Mouse (Mus musculus): ENCODE results near the gene Pgls. TPM values are rescaled to one million over a fixed set of nuclear protein-coding genes. Genes with fewer than 3 reads are reported as not detected.

The Pgls gene
- polyA plus RNA-seq, 1 experiment from 2014 or later = 201 TPM

DNA sequence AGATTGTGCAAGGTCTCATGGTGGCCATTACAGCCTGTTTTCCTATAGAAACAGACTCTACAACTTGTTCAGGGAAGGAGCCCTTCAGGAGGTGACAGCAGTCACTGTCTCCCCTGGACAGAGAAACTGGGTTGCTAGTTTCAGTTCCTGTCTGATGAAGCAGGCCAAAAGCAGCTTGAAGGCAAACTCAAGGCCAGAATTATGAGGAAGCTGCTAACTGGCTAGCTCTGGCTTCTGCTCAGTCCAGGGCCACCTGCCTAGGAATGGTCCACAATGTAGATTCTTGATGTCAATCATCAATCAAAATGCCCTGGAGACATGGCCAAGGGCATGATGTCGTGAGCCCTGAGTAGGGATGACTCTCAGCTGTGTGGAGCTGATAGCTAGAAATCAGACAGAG is 33.1 kb downstream of the Pgls start:
- ATAC-seq (ENCODE audit: insufficient number of reproducible peaks, insufficient read depth, low FRiP score, low read depth) = no peak
- H3K27me3 ChIP-seq (ENCODE audit: control insufficient read depth, insufficient read depth, low read length) = peaks cover 5% of the 10 kb centered on the region
- H3K36me3 ChIP-seq (ENCODE audit: control insufficient read depth, insufficient read depth, low read length) = peaks cover 61% of the 10 kb centered on the region
- H3K9ac ChIP-seq (ENCODE audit: low read length) = no peak overlapping the region
- H3K4me2 ChIP-seq (ENCODE audit: low read length) = no peak overlapping the region
- peaks cover 28% of the 10 kb centered on the region for H3K9me3 ChIP-seq (ENCODE audit: control insufficient read depth, low read length)
- no peak overlapping the region for H3K4me3 ChIP-seq (ENCODE audit: control insufficient read depth in 1 of 2, insufficient read depth in 1 of 2, low read depth in 1 of 2, low read length in 2 of 2)
- H3K27ac ChIP-seq (replicated peaks in 1 of 2; ENCODE audit: control insufficient read depth in 1 of 2, insufficient read depth in 1 of 2, low read depth in 2 of 2, low read length in 2 of 2) = no peak overlapping the region
- WGBS = 71% methylated on average over 1 of the region's 1 CpGs
- peaks cover 18 to 23% of the 10 kb centered on the region in 2 experiments; a peak in 3 of 4 replicates for H3K4me1 ChIP-seq (ENCODE audit: control insufficient read depth in 2 of 2, insufficient read depth in 2 of 2, low read length in 2 of 2)

DNA sequence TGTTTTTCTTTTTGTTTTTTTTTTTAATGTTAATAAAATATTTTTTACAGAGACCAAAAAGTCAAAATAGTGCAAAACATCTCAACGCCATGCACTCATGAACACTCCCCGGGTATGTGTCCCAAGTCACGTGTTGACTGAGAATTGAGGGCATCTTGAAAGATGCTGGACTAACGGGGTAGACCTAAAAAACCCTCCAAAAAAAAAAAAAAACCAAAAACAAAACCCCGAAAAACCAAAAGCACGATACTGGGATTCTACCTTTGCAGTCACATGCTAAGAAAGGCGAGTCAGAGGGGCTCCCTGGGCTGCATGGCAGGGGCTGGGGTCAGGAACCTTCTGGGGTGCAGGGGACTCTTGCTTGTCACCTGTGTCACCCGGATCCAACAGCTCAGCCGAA is 34.8 kb downstream of the Pgls start:
- 88% methylated on average over 9 of the region's 9 CpGs for WGBS
- no peak for ATAC-seq (ENCODE audit: insufficient number of reproducible peaks, insufficient read depth, low FRiP score, low read depth)
- H3K27ac ChIP-seq (replicated peaks in 1 of 2; ENCODE audit: control insufficient read depth in 1 of 2, insufficient read depth in 1 of 2, low read depth in 2 of 2, low read length in 2 of 2) = peak overlapping the region in 1 of 2 experiments; percentile 80; a peak in 2 of 4 replicates

DNA sequence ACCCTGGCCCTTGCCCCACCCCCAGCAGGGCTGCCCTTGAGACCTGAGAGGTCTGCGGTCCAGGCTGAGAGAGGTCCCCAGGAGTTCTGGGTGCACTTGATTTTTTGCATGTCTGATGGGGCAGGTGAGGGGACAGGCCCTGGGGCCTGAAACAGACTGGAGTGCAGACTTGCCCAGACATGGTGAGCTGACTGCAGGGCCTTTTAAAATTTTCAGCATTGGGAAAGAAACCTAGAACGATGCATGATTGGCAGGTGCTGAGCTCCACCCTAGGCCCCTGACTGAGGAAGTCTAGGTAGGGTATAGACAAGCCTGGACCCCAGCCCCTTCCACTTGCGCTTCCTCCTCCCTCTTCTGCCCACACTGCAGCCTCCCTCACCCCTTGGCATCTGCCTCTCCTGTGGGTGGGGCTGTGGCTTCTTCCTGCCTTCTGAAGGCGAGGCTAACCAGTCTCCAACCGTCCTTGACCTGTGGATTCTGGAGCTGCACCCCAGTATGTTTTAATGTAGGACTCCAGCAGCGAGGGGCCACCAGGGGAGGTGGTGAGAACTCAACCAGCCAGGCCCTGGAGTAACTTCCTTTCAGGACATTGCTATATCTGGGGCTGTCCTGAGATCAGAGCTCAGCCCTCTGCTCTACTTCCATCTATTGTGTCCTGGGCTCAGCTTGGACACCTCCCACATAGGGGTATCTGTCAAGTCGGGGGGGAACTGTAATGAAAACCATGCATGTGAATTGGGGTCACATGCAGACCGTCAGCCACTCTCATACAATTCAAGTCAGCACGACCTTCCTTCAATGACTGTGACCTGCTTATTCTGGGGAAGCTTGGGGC is 35.5 kb downstream of the Pgls start:
- peaks cover 37% of the 10 kb centered on the region for H3K36me3 ChIP-seq (ENCODE audit: control insufficient read depth, insufficient read depth, low read length)
- no peak overlapping the region for H3K9ac ChIP-seq (ENCODE audit: low read length)
- peak; percentile 53 for ATAC-seq (ENCODE audit: insufficient number of reproducible peaks, insufficient read depth, low FRiP score, low read depth)
- peaks cover 18 to 23% of the 10 kb centered on the region in 2 experiments; a peak in 3 of 4 replicates for H3K4me1 ChIP-seq (ENCODE audit: control insufficient read depth in 2 of 2, insufficient read depth in 2 of 2, low read length in 2 of 2)
- peaks cover 14% of the 10 kb centered on the region for H3K9me3 ChIP-seq (ENCODE audit: control insufficient read depth, low read length)
- H3K27me3 ChIP-seq (ENCODE audit: control insufficient read depth, insufficient read depth, low read length) = peaks cover 9% of the 10 kb centered on the region
- no peak overlapping the region; the same call in 1 of the 2 replicates for H3K4me2 ChIP-seq (ENCODE audit: low read length)
- 41% methylated on average over 9 of the region's 9 CpGs for WGBS
- peak overlapping the region; percentile 79 to 80 for H3K27ac ChIP-seq (replicated peaks in 1 of 2; ENCODE audit: control insufficient read depth in 1 of 2, insufficient read depth in 1 of 2, low read depth in 2 of 2, low read length in 2 of 2)
- no peak overlapping the region for H3K4me3 ChIP-seq (ENCODE audit: control insufficient read depth in 1 of 2, insufficient read depth in 1 of 2, low read depth in 1 of 2, low read length in 2 of 2)

More for the DNA sequence above, 34.8 kb downstream of the Pgls start:
- Histone ChIP-seq H3K4me1 (ENCODE audit: control insufficient read depth in 2 of 2, insufficient read depth in 2 of 2, low read length in 2 of 2) (peaks cover 18 to 23% of the 10 kb centered on the region in 2 experiments; a peak in 3 of 4 replicates), H3K9me3 (ENCODE audit: control insufficient read depth, low read length) (peaks cover 21% of the 10 kb centered on the region), H3K9ac (ENCODE audit: low read length) (no peak overlapping the region), H3K27me3 (ENCODE audit: control insufficient read depth, insufficient read depth, low read length) (peaks cover 9% of the 10 kb centered on the region), H3K4me3 (ENCODE audit: control insufficient read depth in 1 of 2, insufficient read depth in 1 of 2, low read depth in 1 of 2, low read length in 2 of 2) (no peak overlapping the region), H3K36me3 (ENCODE audit: control insufficient read depth, insufficient read depth, low read length) (peaks cover 44% of the 10 kb centered on the region), H3K4me2 (ENCODE audit: low read length) (no peak overlapping the region)

DNA sequence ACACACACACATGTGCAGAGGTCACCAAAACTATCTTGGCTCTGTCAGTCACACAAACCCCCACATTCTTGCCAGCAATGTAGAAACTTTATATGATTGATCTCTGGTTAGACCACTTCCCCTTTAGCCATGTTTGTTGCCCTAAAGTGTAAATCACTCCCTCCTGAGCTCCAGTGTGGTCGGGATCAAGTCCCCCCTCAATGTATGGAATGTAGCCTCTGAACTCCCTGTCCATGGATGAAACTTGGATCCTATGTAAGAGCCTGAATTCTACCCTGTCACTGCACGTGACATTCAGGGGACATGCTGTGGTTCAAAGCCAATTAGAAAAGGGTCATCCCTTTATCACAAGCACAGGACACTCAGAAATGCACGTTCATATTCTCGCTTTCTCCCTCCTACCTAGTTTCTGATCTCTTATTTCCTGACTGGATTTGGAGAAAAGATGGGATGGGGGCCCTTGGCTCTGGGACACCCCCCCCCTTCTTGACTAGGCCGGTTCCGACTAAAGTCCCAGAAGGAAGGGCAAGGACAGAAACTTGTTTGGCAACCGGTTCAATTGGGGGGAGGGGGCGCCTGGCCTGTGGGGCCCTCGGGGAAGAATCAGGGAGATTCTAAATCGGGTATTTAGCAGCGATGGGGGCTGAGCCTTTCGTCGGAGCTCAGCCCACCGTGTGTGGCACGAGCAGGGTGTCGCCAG is 36.6 kb downstream of the Pgls start:
- H3K9me3 ChIP-seq (ENCODE audit: control insufficient read depth, low read length) = peaks cover 11% of the 10 kb centered on the region
- H3K36me3 ChIP-seq (ENCODE audit: control insufficient read depth, insufficient read depth, low read length) = peaks cover 27% of the 10 kb centered on the region
- peak overlapping the region; percentile 68 for H3K9ac ChIP-seq (ENCODE audit: low read length)
- peak overlapping the region; percentile 80 for H3K4me2 ChIP-seq (ENCODE audit: low read length)
- H3K27ac ChIP-seq (replicated peaks in 1 of 2; ENCODE audit: control insufficient read depth in 1 of 2, insufficient read depth in 1 of 2, low read depth in 2 of 2, low read length in 2 of 2) = peak overlapping the region; percentile 69 to 80
- peaks cover 18 to 23% of the 10 kb centered on the region in 2 experiments; a peak in 3 of 4 replicates for H3K4me1 ChIP-seq (ENCODE audit: control insufficient read depth in 2 of 2, insufficient read depth in 2 of 2, low read length in 2 of 2)
- peak overlapping the region; percentile 41 to 45 for H3K4me3 ChIP-seq (ENCODE audit: control insufficient read depth in 1 of 2, insufficient read depth in 1 of 2, low read depth in 1 of 2, low read length in 2 of 2)
- no peak for ATAC-seq (ENCODE audit: insufficient number of reproducible peaks, insufficient read depth, low FRiP score, low read depth)
- peaks cover 17% of the 10 kb centered on the region for H3K27me3 ChIP-seq (ENCODE audit: control insufficient read depth, insufficient read depth, low read length)
- 10% methylated on average over 16 of the region's 16 CpGs for WGBS

DNA sequence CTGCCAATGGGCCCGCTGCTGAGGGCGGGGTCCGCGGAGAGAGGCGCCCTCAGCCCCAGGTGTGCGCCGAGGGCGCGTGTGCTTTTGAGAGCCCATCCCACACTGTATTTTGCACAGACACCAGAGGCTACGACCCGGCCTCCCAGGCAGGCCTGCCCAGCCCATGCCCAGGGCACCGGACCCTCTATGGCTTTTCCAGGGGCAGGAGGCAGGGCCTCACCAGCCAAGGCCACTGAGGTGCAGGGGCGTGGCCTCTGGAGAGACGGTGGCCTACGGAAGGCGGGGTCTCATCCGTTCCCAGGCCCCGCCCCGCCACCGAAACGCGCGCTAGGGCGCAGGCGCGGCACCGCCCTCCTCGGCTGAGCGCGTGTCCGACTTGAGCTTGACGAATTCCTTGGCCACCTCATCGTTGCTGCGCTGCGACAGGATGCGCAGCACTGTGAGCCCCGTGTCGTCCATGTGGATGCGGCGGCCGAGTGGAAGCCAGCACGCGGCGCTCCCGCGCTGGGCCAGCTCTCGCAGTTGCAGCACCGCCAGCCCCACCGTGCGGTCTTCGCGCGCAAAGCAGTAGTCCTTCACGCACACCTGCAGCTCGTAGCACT is 37.2 kb downstream of the Pgls start:
- peak; percentile 80 for ATAC-seq (ENCODE audit: insufficient number of reproducible peaks, insufficient read depth, low FRiP score, low read depth)
- H3K4me3 ChIP-seq (ENCODE audit: control insufficient read depth in 1 of 2, insufficient read depth in 1 of 2, low read depth in 1 of 2, low read length in 2 of 2) = peak overlapping the region; percentile 41 to 45
- peak overlapping the region in 1 of 2 experiments; percentile 80; a peak in 2 of 4 replicates for H3K27ac ChIP-seq (replicated peaks in 1 of 2; ENCODE audit: control insufficient read depth in 1 of 2, insufficient read depth in 1 of 2, low read depth in 2 of 2, low read length in 2 of 2)
- peaks cover 8% of the 10 kb centered on the region for H3K9me3 ChIP-seq (ENCODE audit: control insufficient read depth, low read length)
- H3K27me3 ChIP-seq (ENCODE audit: control insufficient read depth, insufficient read depth, low read length) = peaks cover 24% of the 10 kb centered on the region
- H3K4me1 ChIP-seq (ENCODE audit: control insufficient read depth in 2 of 2, insufficient read depth in 2 of 2, low read length in 2 of 2) = peaks cover 19 to 23% of the 10 kb centered on the region in 2 experiments; a peak in 3 of 4 replicates
- WGBS = under 1% methylated on average over 55 of the region's 55 CpGs
- peak overlapping the region; percentile 80 for H3K4me2 ChIP-seq (ENCODE audit: low read length)
- H3K9ac ChIP-seq (ENCODE audit: low read length) = peak overlapping the region; percentile 68
- H3K36me3 ChIP-seq (ENCODE audit: control insufficient read depth, insufficient read depth, low read length) = peaks cover 20% of the 10 kb centered on the region

DNA sequence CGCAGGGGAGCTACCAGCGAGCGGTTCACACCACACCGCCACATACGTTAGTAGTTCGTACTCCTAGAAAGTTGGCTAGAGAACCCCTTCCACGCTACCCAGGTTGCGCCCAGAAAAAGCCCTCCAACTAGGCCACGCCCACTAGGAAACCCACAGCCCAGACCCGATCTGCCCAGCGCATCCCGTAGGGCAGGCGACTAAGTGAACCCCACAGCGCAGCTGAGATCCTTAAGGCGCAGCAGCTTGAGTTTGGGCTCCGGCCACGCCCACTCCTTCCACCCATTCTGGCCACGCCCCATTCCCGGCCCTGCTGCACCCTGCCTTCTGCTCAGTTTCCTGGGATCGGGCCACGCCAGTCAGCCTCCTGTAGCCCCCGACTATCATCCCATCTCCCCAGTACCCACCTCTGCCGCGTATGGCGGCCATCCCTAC is 37.8 kb downstream of the Pgls start:
- Histone ChIP-seq H3K9me3 (ENCODE audit: control insufficient read depth, low read length) (peaks cover 8% of the 10 kb centered on the region), H3K27ac (replicated peaks in 1 of 2; ENCODE audit: control insufficient read depth in 1 of 2, insufficient read depth in 1 of 2, low read depth in 2 of 2, low read length in 2 of 2) (no peak overlapping the region), H3K4me2 (ENCODE audit: low read length) (peak overlapping the region; percentile 80), H3K36me3 (ENCODE audit: control insufficient read depth, insufficient read depth, low read length) (peaks cover 14% of the 10 kb centered on the region), H3K4me1 (ENCODE audit: control insufficient read depth in 2 of 2, insufficient read depth in 2 of 2, low read length in 2 of 2) (peaks cover 22 to 23% of the 10 kb centered on the region in 2 experiments; a peak in 3 of 4 replicates), H3K9ac (ENCODE audit: low read length) (peak overlapping the region; percentile 28; the same call in 1 of the 2 replicates), H3K27me3 (ENCODE audit: control insufficient read depth, insufficient read depth, low read length) (peaks cover 30% of the 10 kb centered on the region), H3K4me3 (ENCODE audit: control insufficient read depth in 1 of 2, insufficient read depth in 1 of 2, low read depth in 1 of 2, low read length in 2 of 2) (peak overlapping the region; percentile 41 to 45)
- peak; percentile 1; the same call in 1 of the 2 replicates for ATAC-seq (ENCODE audit: insufficient number of reproducible peaks, insufficient read depth, low FRiP score, low read depth)
- WGBS = 4% methylated on average over 23 of the region's 25 CpGs

DNA sequence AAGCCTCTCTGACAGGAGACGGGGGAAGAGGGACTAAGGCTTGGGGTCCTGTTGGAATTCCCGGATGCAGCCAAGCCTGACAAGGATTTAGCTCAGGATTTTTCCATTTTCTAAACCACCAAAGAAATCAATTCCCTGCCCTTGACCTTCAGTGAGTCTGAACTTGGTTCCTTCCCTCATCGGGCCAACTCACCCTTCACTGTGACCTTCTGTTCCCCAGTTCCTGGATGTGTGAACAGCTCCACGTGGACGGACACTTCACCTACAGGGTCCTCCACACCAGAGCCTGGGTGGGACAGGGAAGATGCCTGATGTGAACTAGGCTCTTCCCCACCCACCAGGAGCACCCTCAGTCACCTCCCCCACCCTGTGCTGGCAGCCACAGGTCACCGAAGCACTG is 38.8 kb downstream of the Pgls start:
- no peak overlapping the region for H3K4me3 ChIP-seq (ENCODE audit: control insufficient read depth in 1 of 2, insufficient read depth in 1 of 2, low read depth in 1 of 2, low read length in 2 of 2)
- H3K9ac ChIP-seq (ENCODE audit: low read length) = no peak overlapping the region
- no peak overlapping the region for H3K4me2 ChIP-seq (ENCODE audit: low read length)
- H3K27me3 ChIP-seq (ENCODE audit: control insufficient read depth, insufficient read depth, low read length) = peaks cover 38% of the 10 kb centered on the region
- peaks cover 22 to 23% of the 10 kb centered on the region in 2 experiments; a peak in 3 of 4 replicates for H3K4me1 ChIP-seq (ENCODE audit: control insufficient read depth in 2 of 2, insufficient read depth in 2 of 2, low read length in 2 of 2)
- peaks cover 8% of the 10 kb centered on the region for H3K9me3 ChIP-seq (ENCODE audit: control insufficient read depth, low read length)
- peaks cover 4% of the 10 kb centered on the region; the same call in 1 of the 2 replicates for H3K36me3 ChIP-seq (ENCODE audit: control insufficient read depth, insufficient read depth, low read length)
- WGBS = 78% methylated on average over 6 of the region's 6 CpGs
- H3K27ac ChIP-seq (replicated peaks in 1 of 2; ENCODE audit: control insufficient read depth in 1 of 2, insufficient read depth in 1 of 2, low read depth in 2 of 2, low read length in 2 of 2) = no peak overlapping the region
- ATAC-seq (ENCODE audit: insufficient number of reproducible peaks, insufficient read depth, low FRiP score, low read depth) = no peak
